Mouse (Mus musculus): ENCODE measurements at regions not wholly inside any gene's neighbourhood (a gene's known extent, or its start where the extent isn't known, plus 50 kb on each side); places are given as distances from the start of the nearest gene placed in this dataset.

GRCm38 (mm10) chrX:152918212-152918611 is 88.1 kb upstream of the Usp51 start:
- DNase-seq (ENCODE audit: low spot score): peak; percentile 26

- no peak for DNase-seq (ENCODE audit: low spot score)
These were observed 79.3 kb upstream of the Usp51 start for GRCm38 (mm10) chrX:152926991-152927390.

- DNase-seq (ENCODE audit: low spot score): no peak
These were observed 60.1 kb upstream of the Usp51 start for GRCm38 (mm10) chrX:152946201-152946600.
